Mouse (Mus musculus) cerebellum, postnatal 4 days (tissue): ENCODE data around the gene Clasp2.
"Not testable (repeated sequence)": the region's sequence is repeated elsewhere in the genome, so short reads cannot be mapped to it uniquely, and the experiment has no call there.

ENCODE experiments used
- DNase-seq, 2 experiments: peaks; one replicate each; pipeline ENCODE4 v3.0.0; 2022; ENCODE audit warnings: low spot score in 2 of 2, mixed read lengths in 1 of 2

Clasp2 gene

DNA sequence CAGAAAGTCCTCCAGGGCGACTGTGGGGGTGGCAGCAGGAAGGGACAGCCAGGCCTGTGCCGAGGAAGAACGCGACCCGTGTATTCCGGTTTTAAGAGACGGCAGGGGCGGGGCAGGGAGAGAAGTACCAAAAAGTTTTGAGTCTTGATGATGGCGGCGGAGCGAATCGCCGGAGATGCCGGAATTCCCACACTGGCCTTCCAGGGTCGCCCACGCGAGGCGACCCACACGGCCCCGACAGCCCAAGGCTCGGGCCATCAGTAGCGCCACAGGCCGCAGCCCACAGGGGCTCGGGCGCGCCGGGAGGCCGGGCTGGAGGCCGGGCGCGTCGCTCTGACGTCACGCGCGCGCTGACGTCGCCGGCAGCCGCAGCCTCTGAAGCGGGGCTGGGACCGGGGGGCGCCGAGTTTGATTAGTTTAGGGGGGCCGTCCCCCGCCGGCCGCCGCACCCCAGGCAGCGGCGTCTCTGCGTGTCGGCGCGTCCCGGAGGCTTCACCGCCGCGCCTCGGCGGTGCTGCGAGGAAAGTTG lies at the start of gene Clasp2:
Clasp2 (plus strand) TSS at position 366 of the 529 bp plus-strand sequence.
- peak; percentile 37 to 66 for DNase-seq

DNA sequence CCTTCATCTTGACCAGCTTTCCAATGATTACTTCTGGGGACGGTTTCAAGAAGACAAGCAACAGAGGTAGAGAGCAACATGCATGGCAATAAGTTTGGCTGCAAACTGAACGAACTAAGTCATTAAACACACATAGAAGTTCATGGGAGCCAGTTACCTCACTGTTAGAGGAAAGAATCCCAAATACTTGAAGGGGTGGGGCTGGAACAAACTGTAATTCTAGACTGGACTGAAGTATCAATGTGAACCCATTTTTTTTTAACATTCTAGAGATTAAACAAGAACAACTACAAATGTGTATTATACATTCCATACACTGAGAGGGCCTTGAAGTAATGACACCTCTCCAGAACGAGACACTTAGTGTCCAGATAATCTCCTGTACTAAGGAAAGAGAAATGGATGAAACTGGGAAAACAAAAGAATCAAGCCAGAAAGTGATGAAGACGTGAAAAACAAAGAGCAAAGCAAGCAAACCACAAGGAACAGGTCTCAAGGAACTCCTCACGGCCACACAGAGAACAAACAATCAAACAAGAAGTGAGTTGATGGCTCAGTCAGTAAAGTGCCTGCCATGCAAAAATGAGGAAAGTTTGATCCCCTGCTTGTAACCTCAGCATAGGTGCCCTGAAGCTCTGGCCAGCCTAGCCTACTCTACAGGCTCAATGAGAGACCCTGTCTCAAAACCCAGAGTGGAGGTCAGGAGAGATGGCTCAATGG lies 39.7 kb upstream of the Clasp2 start:
- no peak for DNase-seq

DNA sequence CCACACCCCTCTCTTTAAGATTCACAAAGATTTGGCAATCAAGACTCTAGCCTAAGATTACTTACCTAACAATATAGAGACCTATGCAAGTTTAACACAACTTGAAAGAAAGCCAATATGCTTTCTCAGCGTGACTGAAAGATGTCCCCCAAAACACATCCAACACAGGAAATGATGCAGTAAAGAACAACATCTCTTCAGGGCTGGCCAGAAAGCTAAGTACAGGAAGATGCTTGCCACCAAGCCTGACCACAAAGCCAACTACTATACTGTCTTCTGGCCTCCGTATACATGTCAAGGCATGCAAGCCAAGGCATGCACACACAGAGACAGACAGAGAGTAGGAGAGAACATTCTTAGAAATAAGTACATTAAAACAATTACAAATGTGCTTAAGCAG lies 35.2 kb upstream of the Clasp2 start:
- DNase-seq: no peak

DNA sequence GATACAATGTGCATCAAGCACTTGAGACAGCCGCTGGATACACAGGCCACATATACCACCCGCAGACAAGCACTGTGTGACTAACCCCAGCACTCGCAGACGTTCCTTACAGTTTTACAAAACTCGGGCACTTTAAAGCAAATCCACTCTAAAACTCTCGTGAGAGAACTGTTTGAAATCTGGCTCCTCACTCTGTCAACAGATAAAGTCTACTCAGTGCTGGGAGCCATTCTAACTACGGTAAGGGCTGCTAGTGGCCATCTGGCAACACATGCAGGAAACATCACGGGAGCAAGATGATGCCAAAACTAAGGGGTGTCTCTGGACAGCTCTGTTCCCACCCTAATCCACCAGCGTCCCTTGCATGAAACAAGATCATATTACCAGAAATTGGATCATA lies 34.4 kb upstream of the Clasp2 start:
- DNase-seq: no peak

DNA sequence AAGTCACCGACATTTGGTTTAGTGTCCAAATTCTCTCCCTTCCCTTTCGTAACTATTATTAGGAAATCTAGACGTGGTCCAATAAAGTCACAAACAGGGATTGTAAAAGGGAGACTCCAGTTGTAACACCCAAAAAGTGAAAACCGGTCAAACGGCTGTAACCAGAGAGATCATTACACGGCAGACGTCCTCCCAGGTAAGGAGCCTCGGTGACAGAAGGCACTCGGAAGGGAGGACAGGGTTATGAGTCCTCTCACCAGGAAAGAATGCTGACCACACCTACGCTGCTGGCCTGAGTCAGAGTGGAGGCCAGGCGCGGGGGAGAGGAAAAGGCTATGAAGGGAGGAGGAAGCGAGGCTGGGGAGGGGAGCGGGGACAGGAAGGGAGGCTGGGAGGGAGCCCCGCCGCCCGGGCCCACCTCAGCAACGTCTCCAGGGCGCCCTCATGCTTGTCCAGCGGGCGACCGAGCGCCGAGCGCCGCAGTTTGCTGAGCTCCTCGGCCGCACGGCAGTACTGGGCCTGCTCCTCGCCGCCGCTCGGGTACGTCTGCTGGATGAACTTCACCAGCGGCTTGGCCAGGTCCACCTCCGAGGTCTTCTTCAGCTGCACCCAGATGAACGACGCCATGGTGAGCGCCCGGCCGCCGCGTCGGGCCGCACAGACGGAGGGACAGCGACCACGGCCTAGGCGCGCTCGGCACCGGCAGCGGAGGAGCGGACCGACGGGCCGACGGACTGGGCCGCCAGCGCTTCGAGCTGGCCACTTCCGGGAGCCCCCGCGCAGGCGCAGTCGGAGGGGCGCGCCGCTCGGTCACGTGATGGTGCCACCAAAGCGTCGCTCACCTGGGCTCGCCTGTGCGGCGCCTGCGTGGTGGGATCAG lies 33.6 kb upstream of the Clasp2 start, which contains the start of gene Pdcd6ip:
Pdcd6ip (minus strand) TSS at position 779 of the 880 bp plus-strand sequence.
- DNase-seq: peak; percentile 90 to 95

DNA sequence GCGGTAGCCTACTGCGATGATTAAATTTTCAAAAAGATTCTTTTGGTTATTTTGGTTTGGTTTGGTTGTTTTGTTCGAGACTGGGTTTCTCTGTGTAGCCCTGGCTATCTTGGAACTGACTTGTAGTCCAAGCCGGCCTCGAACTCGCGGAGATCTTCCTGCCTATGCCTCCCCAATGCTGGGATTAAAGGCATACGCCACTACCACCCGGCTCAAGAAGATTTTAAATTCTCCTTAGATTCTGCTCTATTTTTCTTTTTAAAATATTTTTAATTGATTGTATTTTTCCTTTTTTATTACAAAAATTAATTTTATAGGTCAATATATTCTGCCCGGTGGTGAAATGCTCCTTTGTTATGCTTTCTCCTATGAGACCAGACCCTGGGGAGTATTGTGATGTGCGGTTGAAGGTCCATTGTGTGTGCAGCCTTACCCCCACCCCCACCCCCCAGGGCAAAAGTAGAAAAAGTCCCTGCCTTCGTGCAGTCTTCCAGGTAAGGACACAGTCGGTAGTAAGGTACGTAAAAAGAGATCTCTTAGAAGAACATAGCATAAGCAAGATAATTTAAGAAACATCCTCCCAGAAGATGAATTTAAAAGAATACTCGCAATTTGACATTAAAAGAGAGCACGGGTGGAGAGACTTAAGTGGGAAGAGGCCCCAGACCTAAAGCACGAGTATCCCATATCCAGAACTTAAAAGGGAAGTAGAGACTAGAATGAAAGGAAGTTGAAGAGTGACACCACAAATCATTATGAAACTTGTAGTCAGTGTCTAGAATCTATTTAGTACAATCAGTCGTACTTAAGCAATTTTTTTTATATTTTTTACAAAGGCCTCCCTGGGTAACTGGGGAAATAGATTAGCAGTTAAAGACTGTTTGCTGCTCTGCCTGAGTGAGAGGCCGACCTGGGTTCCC lies 32.7 kb upstream of the Clasp2 start:
- DNase-seq: no peak

DNA sequence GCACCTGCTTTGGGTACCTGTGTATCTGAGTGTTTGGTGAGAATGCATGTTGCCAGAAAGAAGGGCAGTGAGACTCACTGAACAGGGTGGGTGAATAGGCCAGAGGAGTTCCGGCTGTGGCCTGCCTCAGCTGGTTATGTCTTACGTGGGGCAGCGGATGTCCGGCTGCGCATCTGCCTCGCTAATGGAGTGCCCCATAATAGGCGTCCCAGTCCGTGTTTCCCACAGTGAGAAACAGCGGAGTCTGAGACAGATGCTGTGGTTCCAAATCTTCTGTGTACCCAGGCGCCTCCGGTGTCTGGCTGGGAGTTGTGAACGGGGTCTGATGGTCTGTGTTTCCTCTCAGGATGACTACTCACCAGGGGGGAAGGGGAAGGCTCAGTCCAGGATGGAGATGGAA lies 30.4 kb upstream of the Clasp2 start:
- DNase-seq: no peak

DNA sequence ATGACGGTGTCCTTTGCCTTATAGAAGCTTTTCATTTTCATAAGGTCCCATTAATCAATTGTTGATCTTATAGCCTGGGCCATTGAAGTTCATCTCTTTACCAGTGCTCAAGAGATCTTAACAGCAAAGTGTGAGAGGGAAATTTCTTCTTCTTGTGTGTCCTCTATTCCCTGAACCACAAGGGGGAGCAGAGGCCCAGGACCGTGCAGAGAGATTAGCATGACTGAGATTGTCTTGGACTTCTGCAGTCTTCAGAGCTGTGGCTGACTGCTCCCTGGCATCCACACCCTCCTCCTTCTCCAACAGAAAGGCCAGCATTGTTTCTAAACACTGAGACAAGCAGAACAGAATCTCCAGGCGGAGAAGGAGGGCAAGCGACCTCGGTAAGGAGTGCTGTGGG lies 22.2 kb upstream of the Clasp2 start:
- DNase-seq: peak in 1 of 2 experiments; percentile 21

DNA sequence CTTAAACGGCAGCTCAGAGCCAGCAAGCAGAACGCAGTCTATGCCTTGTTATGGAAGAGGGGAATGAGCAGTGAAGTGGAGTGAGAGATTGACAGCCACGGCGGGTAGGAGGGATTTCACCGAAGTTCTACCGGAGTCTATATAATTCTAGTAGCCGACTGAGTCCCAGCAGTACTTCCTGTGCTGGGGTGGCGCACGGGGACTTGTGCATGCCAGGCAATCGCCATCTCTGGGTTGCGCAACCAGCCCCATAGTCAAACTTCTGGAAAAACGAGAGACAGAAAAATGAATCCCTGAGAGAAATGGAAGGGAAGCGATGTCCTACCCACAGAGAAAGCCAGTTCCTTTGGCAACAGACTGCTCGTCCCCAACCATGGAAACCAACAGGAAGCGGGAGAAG lies 16.6 kb upstream of the Clasp2 start:
- no peak for DNase-seq

DNA sequence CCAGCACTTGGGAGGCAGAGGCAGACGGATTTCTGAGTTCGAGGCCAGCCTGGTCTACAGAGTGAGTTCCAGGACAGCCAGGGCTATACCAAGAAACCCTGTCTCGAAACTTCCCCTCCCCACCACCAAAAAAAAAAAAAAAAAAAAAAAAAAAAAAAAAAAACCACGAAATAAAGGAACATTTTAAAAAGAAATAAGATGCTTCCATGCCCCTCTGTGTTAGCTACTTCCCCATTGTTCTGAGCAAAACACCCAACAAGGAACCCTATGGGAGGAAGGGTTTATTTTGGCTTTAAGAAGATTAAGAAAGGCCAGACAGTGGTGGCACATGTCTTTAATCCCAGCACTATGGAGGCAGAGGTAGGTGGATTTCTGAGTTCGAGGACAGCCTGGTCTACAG lies 15.7 kb upstream of the Clasp2 start:
- DNase-seq: not testable (repeated sequence)

DNA sequence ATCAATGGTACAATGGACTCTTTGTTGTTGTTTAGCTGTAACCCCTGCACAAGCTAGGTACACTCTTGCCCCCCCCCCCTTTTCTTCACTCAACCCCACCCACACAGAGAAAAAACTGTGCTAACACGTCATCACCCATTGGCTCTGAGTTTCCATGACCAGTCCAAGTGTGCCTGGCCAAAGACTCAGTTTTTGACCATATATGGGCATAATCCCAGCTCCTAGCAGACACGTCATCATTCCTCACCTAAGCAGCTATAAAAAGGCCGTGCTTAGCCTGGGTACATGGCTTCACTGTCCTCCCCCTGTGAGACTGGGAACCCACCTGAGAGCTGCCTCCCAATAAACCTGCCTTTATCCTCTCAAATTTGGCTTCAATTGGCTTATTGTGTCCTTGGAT lies 15.1 kb upstream of the Clasp2 start:
- DNase-seq: no peak

DNA sequence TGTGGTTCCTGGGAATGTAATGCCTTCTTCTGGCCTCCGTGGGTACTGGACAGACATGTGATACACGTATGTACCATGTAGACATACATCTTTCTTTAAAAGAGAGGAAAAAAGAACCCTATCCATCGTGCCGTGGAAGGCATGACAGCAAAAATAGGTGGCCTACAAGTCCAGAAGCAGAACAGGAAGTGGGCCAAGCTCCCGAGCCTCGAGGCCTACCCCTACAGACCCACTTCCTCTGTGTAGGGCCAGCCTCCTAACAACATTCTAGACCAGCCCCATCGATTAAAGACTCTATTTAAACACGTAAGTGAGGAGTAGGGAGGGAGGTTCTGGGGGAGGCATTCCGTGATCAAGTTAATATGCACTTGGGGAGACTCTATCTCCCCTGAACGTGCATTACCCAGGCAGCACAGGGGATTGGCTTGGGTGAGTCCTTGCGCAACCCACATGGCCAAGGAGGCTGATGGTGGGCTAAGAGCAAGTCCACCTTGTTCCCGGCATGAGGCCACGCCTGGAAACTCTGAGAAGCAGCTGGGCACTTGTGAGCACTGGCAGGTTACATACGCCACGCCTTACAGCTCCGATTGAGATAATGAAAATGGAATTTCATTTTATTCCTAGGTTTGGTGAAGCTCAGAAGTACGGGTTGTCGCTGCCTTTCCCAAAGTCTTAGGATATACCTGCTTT lies 14.1 kb upstream of the Clasp2 start:
- DNase-seq: no peak

DNA sequence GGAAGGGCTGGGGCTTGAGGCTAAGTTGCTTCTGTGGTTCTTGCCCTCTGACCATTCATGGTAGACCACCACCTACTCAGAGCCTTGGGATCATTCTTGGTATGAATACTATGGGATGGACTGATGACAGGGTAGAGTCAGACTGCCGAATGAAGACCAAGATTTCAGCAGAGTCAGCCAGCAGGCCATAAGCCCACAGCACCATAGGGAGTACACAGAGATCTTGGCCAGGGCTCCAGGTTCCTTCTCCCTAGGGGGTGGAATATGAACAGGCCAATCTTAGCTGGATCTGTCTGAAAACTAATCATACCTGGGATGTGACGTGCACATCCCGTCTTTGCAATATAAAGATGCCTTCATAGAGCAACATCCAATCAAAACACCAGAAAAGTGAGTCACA lies 9.7 kb upstream of the Clasp2 start:
- no peak for DNase-seq

DNA sequence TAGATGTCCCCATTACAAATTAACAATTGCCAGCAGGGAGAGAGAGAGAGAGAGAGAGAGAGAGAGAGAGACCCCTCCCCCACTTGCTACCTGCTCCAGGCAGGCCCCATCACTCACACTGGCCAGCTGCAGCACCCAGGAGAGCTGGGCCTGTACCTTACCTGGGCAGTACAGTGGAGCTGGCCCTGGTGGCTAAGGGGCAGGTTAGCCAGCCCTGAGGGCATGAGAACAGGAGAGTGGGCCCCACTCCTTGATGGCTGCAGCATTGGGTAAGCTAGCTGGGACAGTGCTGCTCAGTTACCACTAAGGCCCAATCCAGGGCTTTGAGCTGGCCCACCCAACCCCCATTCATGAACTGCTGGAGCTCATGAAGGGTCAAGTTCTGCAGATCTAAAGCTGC lies 5.4 kb upstream of the Clasp2 start:
- DNase-seq: no peak

DNA sequence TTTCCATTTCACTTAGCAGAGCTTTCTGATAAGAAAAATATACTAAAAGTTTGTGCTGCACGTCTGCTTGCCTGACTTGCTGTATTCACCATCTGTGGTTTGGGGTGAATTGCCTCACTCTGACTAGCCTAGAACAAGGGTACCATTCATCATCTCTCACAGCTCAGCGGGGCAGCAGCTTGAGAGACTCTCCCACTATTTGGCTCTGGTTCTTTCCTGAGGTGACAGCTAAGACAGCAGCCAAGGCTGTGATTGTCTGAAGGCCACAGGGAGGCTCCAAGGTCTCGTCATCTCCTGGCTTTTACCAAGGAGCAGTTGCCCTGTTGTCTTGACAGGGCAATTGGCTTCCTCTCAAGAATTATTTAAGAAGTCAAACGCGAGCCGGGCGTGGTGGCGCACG lies 3.3 kb upstream of the Clasp2 start:
- DNase-seq: no peak

DNA sequence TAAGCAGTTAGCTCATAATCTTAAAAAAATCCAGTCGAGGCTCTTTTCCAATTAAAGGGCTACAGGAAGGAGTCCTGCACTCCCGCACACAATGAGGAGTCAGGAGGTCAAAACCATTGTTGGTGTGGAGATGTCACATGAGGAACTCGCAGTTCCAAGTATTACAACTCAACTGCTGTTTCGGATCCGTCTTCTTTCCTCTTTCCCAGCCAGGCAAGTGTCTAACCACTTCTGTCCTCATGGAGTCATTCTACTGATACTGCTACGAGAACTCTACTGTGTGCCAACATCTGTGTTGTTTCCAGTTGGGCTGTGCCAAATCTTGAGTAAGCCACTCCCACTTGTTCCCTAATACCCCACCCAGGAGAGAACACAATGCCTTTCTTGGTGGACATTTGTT lies 2.3 kb upstream of the Clasp2 start:
- no peak for DNase-seq

DNA sequence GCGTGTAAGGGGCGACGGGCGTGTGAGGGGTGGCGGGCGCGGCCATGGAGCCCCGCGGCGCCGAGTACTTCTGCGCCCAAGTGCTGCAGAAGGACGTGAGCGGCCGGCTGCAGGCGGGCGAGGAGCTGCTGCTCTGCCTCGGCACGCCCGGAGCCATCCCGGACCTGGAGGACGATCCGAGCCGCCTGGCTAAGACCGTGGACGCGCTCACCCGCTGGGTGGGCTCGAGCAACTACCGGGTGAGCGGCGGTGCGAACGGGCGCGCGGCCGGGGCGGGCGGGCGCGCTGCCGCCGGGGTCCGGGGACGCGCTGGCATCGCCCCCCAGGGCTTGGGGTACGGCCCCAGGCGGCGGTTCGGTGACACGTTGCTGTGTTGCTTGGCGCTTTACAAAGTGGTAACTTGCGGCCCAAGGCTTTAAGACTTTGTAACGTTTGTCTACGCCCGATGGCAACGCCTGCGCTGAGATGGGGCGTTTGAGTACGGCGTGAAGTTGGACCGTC lies 414 bp downstream of the Clasp2 start:
- peak; percentile 29 to 54 for DNase-seq

DNA sequence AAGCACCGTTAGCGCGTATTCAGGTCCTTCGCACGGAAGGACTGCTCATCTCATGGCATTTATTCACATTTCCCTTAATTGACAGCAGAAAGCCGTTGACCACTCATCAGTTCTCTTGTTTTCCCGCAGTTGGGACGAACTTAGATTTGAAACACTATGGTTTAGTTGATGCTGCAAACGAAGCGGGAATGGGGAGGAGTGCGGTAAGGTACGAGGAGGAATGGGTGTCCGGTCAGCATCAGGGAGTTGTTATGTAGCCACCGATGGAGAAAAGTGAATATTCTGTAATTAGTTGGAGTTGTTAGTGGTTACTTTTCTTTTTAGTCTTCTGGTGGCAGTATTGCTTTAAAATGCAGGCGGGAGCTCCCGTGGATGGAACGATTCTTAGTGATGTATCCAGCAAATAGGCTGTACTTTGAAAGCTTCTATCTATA lies 1.1 kb downstream of the Clasp2 start:
- DNase-seq: no peak

DNA sequence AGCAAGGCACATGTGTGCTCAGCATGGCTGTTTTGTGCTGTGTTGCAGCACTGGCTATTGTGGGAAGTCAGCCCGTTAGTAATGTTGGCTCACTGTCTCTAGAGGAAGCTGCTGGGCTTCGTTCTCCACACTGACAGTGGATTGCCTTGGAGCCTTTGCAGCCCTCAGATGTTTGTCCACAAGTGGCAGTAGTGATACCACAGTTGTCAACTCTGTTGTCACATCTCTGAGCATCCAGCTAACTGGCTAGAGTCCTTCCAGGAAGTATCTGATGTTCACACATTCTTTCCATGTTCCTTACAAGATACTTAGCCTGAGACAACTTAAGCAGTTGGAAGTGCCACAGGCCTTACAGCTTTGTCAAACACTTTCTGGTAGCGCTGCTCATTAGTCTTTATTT lies 2.0 kb downstream of the Clasp2 start:
- DNase-seq: no peak

DNA sequence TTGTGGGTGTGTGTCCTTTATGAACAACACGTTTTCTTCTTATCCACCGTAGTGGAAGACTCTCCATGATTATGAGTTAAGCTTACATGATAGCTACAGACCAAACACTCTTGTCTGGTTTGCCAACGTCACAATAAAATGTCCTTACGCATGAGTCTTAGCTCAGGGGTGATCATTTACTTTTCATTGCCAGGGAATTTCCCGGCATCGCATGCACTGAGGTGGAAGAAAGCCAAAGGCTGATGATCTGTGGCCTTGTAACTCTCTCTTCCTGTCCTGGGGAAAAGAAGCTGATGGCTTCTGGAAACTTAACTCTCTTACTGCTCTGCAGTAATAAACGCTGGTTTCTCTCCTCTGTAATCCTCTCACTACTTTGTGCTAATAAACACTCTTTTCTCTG lies 8.1 kb downstream of the Clasp2 start:
- no peak for DNase-seq
